In genomic region chr7:49017794-49018193, GRCm38 (mm10) we compare ENCODE assay signal across 18 mouse cellular contexts.
DNase-seq lines count a peak whose midpoint lies in the region; ATAC-seq lines count a peak whose summit lies in the region.
"Had no signal": no experiment of that assay in that cellular context is flagged by ENCODE, and none has a peak within 500 bp of the region (broad histone marks: within the 10 kb centered on the region; RNA-seq: fewer than 3 reads in every experiment).

No protein-coding gene starts in this region.

- WGBS in kidney, embryonic 16.5 days: 68% methylated on average over 5 of the region's 5 CpGs
- 81% methylated on average over 5 of the region's 5 CpGs for WGBS in hindbrain, embryonic 12.5 days
- WGBS in hindbrain, embryonic 13.5 days: 61% methylated on average over 5 of the region's 5 CpGs
- 68% methylated on average over 5 of the region's 5 CpGs for WGBS in neural tube, embryonic 12.5 days

- H3K36me3 ChIP-seq in kidney, embryonic 16.5 days (ENCODE audit: insufficient read depth, low read length): no peaks in the 10 kb centered on the region
- no peaks in the 10 kb centered on the region for H3K36me3 ChIP-seq in hindbrain, embryonic 12.5 days
- H3K36me3 ChIP-seq in hindbrain, embryonic 13.5 days: no peaks in the 10 kb centered on the region
- H3K36me3 ChIP-seq in neural tube, embryonic 12.5 days: no peaks in the 10 kb centered on the region
- H3K36me3 ChIP-seq: heart, embryonic 15.5 days; intestine, embryonic 15.5 days had no signal

- peaks cover 12% of the 10 kb centered on the region; the same call in 1 of the 2 replicates for H3K4me1 ChIP-seq in kidney, embryonic 16.5 days (ENCODE audit: insufficient read depth, low read length)
- peaks cover 65% of the 10 kb centered on the region for H3K4me1 ChIP-seq in hindbrain, embryonic 12.5 days
- H3K4me1 ChIP-seq in hindbrain, embryonic 13.5 days (replicated peaks): peaks cover 74% of the 10 kb centered on the region
- H3K4me1 ChIP-seq in neural tube, embryonic 12.5 days: peaks cover 61% of the 10 kb centered on the region
- H3K4me1 ChIP-seq: heart, embryonic 15.5 days; intestine, embryonic 15.5 days had no signal

- no peak overlapping the region for H3K27ac ChIP-seq in kidney, embryonic 16.5 days (ENCODE audit: low read length)
- H3K27ac ChIP-seq in hindbrain, embryonic 12.5 days: peak overlapping the region; percentile 58
- peak overlapping the region; percentile 79 for H3K27ac ChIP-seq in hindbrain, embryonic 13.5 days
- H3K27ac ChIP-seq in neural tube, embryonic 12.5 days: peak overlapping the region; percentile 29; the same call in 1 of the 2 replicates
- H3K27ac ChIP-seq: heart, adult 2 months; heart, embryonic 15.5 days; intestine, embryonic 15.5 days; liver, embryonic 14.5 days; stomach, postnatal 0 days had no signal

- no peaks in the 10 kb centered on the region for H3K9me3 ChIP-seq in kidney, embryonic 16.5 days (ENCODE audit: low read length)
- no peaks in the 10 kb centered on the region for H3K9me3 ChIP-seq in hindbrain, embryonic 12.5 days (replicated peaks)
- H3K9me3 ChIP-seq in hindbrain, embryonic 13.5 days: no peaks in the 10 kb centered on the region
- no peaks in the 10 kb centered on the region for H3K9me3 ChIP-seq in neural tube, embryonic 12.5 days
- H3K9me3 ChIP-seq: heart, embryonic 15.5 days; intestine, embryonic 15.5 days had no signal

- H3K4me2 ChIP-seq in kidney, embryonic 16.5 days (replicated peaks; ENCODE audit: low read depth, low read length): no peak overlapping the region
- H3K4me2 ChIP-seq in hindbrain, embryonic 12.5 days (replicated peaks): no peak overlapping the region
- H3K4me2 ChIP-seq in hindbrain, embryonic 13.5 days: no peak overlapping the region
- H3K4me2 ChIP-seq in neural tube, embryonic 12.5 days (replicated peaks): no peak overlapping the region
- H3K4me2 ChIP-seq: heart, embryonic 15.5 days; intestine, embryonic 15.5 days had no signal

- peak; percentile 18; the same call in 1 of the 2 replicates for ATAC-seq in kidney, embryonic 16.5 days (ENCODE audit: low FRiP score, low TSS enrichment)
- ATAC-seq in hindbrain, embryonic 12.5 days (ENCODE audit: low FRiP score): no peak
- no peak for ATAC-seq in hindbrain, embryonic 13.5 days (ENCODE audit: low FRiP score)
- ATAC-seq in neural tube, embryonic 12.5 days (ENCODE audit: low FRiP score, low read depth): no peak
- ATAC-seq: intestine, embryonic 15.5 days had no signal

- H3K9ac ChIP-seq in kidney, embryonic 16.5 days (replicated peaks; ENCODE audit: low read length): no peak overlapping the region
- H3K9ac ChIP-seq in hindbrain, embryonic 12.5 days: no peak overlapping the region
- H3K9ac ChIP-seq in hindbrain, embryonic 13.5 days: no peak overlapping the region
- H3K9ac ChIP-seq in neural tube, embryonic 12.5 days: no peak overlapping the region
- H3K9ac ChIP-seq: heart, embryonic 15.5 days; intestine, embryonic 15.5 days; liver, embryonic 14.5 days had no signal

- H3K4me3 ChIP-seq in kidney, embryonic 16.5 days (ENCODE audit: low read length): no peak overlapping the region
- no peak overlapping the region for H3K4me3 ChIP-seq in hindbrain, embryonic 12.5 days
- H3K4me3 ChIP-seq in hindbrain, embryonic 13.5 days: no peak overlapping the region
- H3K4me3 ChIP-seq in neural tube, embryonic 12.5 days: no peak overlapping the region
- H3K4me3 ChIP-seq: heart, adult 2 months; heart, embryonic 15.5 days; intestine, embryonic 15.5 days had no signal

- no peak for DNase-seq in kidney, postnatal 25 days
- DNase-seq in adrenal gland, postnatal 25 days: no peak
- no peak for DNase-seq in layer of hippocampus, postnatal 14 days (ENCODE audit: low spot score in 2 of 2)
- DNase-seq: adrenal gland, adult 2 months; cerebellum, adult 9-10 months; gastrocnemius, postnatal 14 days; heart, adult 2 months; heart, postnatal 4 days; lung, postnatal 10 days; right cerebral cortex, adult 18-20 months had no signal

- peaks cover 4% of the 10 kb centered on the region for H3K27me3 ChIP-seq in kidney, embryonic 16.5 days (ENCODE audit: insufficient read depth, low read length)
- H3K27me3 ChIP-seq in hindbrain, embryonic 12.5 days: no peaks in the 10 kb centered on the region
- no peaks in the 10 kb centered on the region for H3K27me3 ChIP-seq in hindbrain, embryonic 13.5 days
- H3K27me3 ChIP-seq in neural tube, embryonic 12.5 days (replicated peaks): no peaks in the 10 kb centered on the region
- H3K27me3 ChIP-seq: heart, embryonic 15.5 days; intestine, embryonic 15.5 days had no signal
